Mouse (Mus musculus): ENCODE measurements around the gene Rab24.

- TF ChIP-seq CTCF (IDR thresholded peaks at IDR 0.05; ENCODE audit: low read depth) (no peak), EP300 (optimal IDR thresholded peaks at IDR 0.05) (no peak)
Observed at GRCm38 (mm10) chr13:55369531-55370114, 47.9 kb upstream of the Rab24 start, which contains the start of gene Rgs14.
